11 mouse cellular contexts compared by ENCODE assay signal in the genomic region with DNA sequence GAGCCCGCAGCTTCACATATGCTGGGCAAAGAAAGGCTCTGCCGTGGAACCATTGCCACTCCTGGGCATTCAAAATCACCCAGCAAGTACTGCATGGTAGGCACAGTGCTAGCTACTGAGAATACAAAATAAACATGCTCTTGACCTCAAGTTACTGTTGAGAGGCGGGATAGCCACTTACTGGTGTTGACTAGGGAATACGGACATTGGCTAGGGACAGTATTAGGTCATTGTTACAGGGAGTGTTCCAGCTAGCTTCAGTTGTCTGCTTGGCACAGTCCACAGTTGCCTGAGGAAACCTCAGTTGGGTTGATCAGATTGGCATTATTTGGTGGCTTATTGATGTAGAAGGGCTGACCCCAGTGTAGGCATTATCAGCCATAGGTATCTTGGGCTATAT. TPM values are rescaled to one million over a fixed set of nuclear protein-coding genes. Genes with fewer than 3 reads are reported as not detected.
A peak's percentile ranks its signal among the peaks of the same experiment; 100 is the strongest.
DNase-seq lines count a peak whose midpoint lies in the region; ATAC-seq and TF ChIP-seq lines count a peak whose summit lies in the region.
"Had no signal": no experiment of that assay in that cellular context is flagged by ENCODE, and none has a peak within 500 bp of the region (broad histone marks: within the 10 kb centered on the region; RNA-seq: fewer than 3 reads in every experiment).

No protein-coding gene starts in this region.

- H3K4me3 ChIP-seq in cerebellum, adult 2 months (replicated peaks; ENCODE audit: insufficient read depth, low read depth, low read length): no peak overlapping the region
- no peak overlapping the region for H3K4me3 ChIP-seq in hindbrain, embryonic 13.5 days
- H3K4me3 ChIP-seq in hindbrain, embryonic 10.5 days: no peak overlapping the region
- H3K4me3 ChIP-seq in lung, embryonic 14.5 days (ENCODE audit: low read depth, low read length): no peak overlapping the region
- H3K4me3 ChIP-seq: limb, embryonic 15.5 days had no signal

- peak; percentile 18 to 33 for DNase-seq in cerebellum, adult 2 months
- DNase-seq in cerebellum, adult 9-10 months: no peak
- DNase-seq in hindbrain, embryonic 10.5 days (ENCODE audit: low spot score): no peak
- peak; percentile 80 for DNase-seq in adipocyte (ENCODE audit: low spot score)
- DNase-seq in lung, embryonic 14.5 days: no peak
- DNase-seq in spleen, postnatal 14 days (ENCODE audit: low spot score in 2 of 2): no peak
- DNase-seq in kidney, postnatal 25 days: no peak

- no peaks in the 10 kb centered on the region for H3K27me3 ChIP-seq in cerebellum, adult 2 months (ENCODE audit: control insufficient read depth, insufficient read depth, low read length)
- no peaks in the 10 kb centered on the region for H3K27me3 ChIP-seq in hindbrain, embryonic 13.5 days
- no peaks in the 10 kb centered on the region for H3K27me3 ChIP-seq in hindbrain, embryonic 10.5 days (ENCODE audit: insufficient read depth, poor library complexity, severe bottlenecking)
- no peaks in the 10 kb centered on the region for H3K27me3 ChIP-seq in lung, embryonic 14.5 days (ENCODE audit: insufficient read depth, low read length)
- H3K27me3 ChIP-seq: limb, embryonic 15.5 days had no signal

- ATAC-seq in hindbrain, embryonic 13.5 days (ENCODE audit: low FRiP score): 0 out of 2 replicates have a peak, but pooled peaks have one; percentile 23
- peak; percentile 21; the same call in 1 of the 2 replicates for ATAC-seq in lung, embryonic 14.5 days (ENCODE audit: insufficient read depth)

- 28% methylated on average over 4 of the region's 4 CpGs for WGBS in cerebellum, adult 2 months
- WGBS in hindbrain, embryonic 13.5 days: 79% methylated on average over 4 of the region's 4 CpGs
- 88% methylated on average over 4 of the region's 4 CpGs for WGBS in hindbrain, embryonic 10.5 days
- WGBS in lung, embryonic 14.5 days: 61% methylated on average over 4 of the region's 4 CpGs

- no peak overlapping the region for H3K27ac ChIP-seq in cerebellum, adult 2 months (ENCODE audit: insufficient read depth, low read length)
- H3K27ac ChIP-seq in hindbrain, embryonic 13.5 days: peak overlapping the region; percentile 48; the same call in 1 of the 2 replicates
- no peak overlapping the region for H3K27ac ChIP-seq in hindbrain, embryonic 10.5 days
- H3K27ac ChIP-seq in lung, embryonic 14.5 days (ENCODE audit: low read depth): no peak overlapping the region
- H3K27ac ChIP-seq: kidney, postnatal 0 days; limb, embryonic 15.5 days had no signal

- H3K9ac ChIP-seq in hindbrain, embryonic 13.5 days: no peak overlapping the region
- no peak overlapping the region for H3K9ac ChIP-seq in lung, embryonic 14.5 days
- H3K9ac ChIP-seq: limb, embryonic 15.5 days had no signal

- H3K9me3 ChIP-seq in hindbrain, embryonic 13.5 days: no peaks in the 10 kb centered on the region
- H3K9me3 ChIP-seq in hindbrain, embryonic 10.5 days: no peaks in the 10 kb centered on the region
- H3K9me3 ChIP-seq in lung, embryonic 14.5 days (ENCODE audit: low read depth, low read length): no peaks in the 10 kb centered on the region
- H3K9me3 ChIP-seq: G1E; limb, embryonic 15.5 days had no signal

- no peak for TF ChIP-seq CTCF in cerebellum, adult 2 months (IDR thresholded peaks at IDR 0.05; ENCODE audit: borderline replicate concordance, insufficient read depth, low read depth, low read length)
- TF ChIP-seq CTCF in lung, embryonic 14.5 days (IDR thresholded peaks at IDR 0.05; ENCODE audit: low read depth): no peak

- H3K36me3 ChIP-seq in hindbrain, embryonic 13.5 days: no peaks in the 10 kb centered on the region
- peaks cover 25% of the 10 kb centered on the region for H3K36me3 ChIP-seq in hindbrain, embryonic 10.5 days
- H3K36me3 ChIP-seq in lung, embryonic 14.5 days (ENCODE audit: insufficient read depth): peaks cover 4% of the 10 kb centered on the region; the same call in 1 of the 2 replicates
- H3K36me3 ChIP-seq: limb, embryonic 15.5 days had no signal

- no peak overlapping the region for H3K4me2 ChIP-seq in hindbrain, embryonic 13.5 days
- no peak overlapping the region for H3K4me2 ChIP-seq in lung, embryonic 14.5 days
- H3K4me2 ChIP-seq: limb, embryonic 15.5 days had no signal

- no peak for TF ChIP-seq POLR2A in cerebellum, adult 2 months (IDR thresholded peaks at IDR 0.05; ENCODE audit: borderline replicate concordance, insufficient read depth, low read length)

- H3K4me1 ChIP-seq in cerebellum, adult 2 months (ENCODE audit: control insufficient read depth, insufficient read depth, low read length): 0 out of 2 replicates have a peak, but pooled peaks cover 9% of the 10 kb centered on the region
- peaks cover 35% of the 10 kb centered on the region for H3K4me1 ChIP-seq in hindbrain, embryonic 13.5 days (replicated peaks)
- H3K4me1 ChIP-seq in hindbrain, embryonic 10.5 days (replicated peaks): peaks cover 19% of the 10 kb centered on the region
- H3K4me1 ChIP-seq in lung, embryonic 14.5 days (ENCODE audit: insufficient read depth): no peaks in the 10 kb centered on the region

RNA-seq across cellular contexts. Expression of a gene that starts 12.8 kb away (rescaled TPM):
- polyA plus RNA-seq in cerebellum, adult 2 months (2012; rRNA removed): 14.0 and 14.5 TPM in 2 replicates
- 33.5 and 34.4 TPM in 2 replicates for polyA plus RNA-seq in hindbrain, embryonic 13.5 days (2015; fragmentation: Nextera tagmentation; extraction: Ambion mirVana)
- polyA plus RNA-seq in hindbrain, embryonic 10.5 days (2016; fragmentation: Nextera tagmentation; extraction: Ambion mirVana): 34.4 and 37.3 TPM in 2 replicates
- polyA plus RNA-seq in lung, embryonic 14.5 days (2014; fragmentation: Nextera tagmentation; extraction: Ambion mirVana): 24.0 and 24.6 TPM in 2 replicates

RNA-seq across cellular contexts. Expression of a gene that starts 42.0 kb away (rescaled TPM):
- 312 and 337 TPM in 2 replicates for polyA plus RNA-seq in cerebellum, adult 2 months (2012; rRNA removed)
- polyA plus RNA-seq in hindbrain, embryonic 13.5 days (2015; fragmentation: Nextera tagmentation; extraction: Ambion mirVana): 52.1 and 53.9 TPM in 2 replicates
- 8.2 and 9.6 TPM in 2 replicates for polyA plus RNA-seq in hindbrain, embryonic 10.5 days (2016; fragmentation: Nextera tagmentation; extraction: Ambion mirVana)
- polyA plus RNA-seq in lung, embryonic 14.5 days (2014; fragmentation: Nextera tagmentation; extraction: Ambion mirVana): 3.4 and 3.6 TPM in 2 replicates
- polyA plus RNA-seq: G1E had no signal

Comparison
In these comparisons a context has a peak if more than half of its experiments do, and no peak if none do; other contexts are left out.
1. DNase-seq: peak in cerebellum, adult 2 months (2 of 2) and adipocyte (single experiment); none in cerebellum, adult 9-10 months (single experiment), hindbrain, embryonic 10.5 days (single experiment), lung, embryonic 14.5 days (single experiment), spleen, postnatal 14 days (0 of 2) and kidney, postnatal 25 days (0 of 2).